Comparison of ENCODE assay signal across 25 mouse cellular contexts in the genomic region with DNA sequence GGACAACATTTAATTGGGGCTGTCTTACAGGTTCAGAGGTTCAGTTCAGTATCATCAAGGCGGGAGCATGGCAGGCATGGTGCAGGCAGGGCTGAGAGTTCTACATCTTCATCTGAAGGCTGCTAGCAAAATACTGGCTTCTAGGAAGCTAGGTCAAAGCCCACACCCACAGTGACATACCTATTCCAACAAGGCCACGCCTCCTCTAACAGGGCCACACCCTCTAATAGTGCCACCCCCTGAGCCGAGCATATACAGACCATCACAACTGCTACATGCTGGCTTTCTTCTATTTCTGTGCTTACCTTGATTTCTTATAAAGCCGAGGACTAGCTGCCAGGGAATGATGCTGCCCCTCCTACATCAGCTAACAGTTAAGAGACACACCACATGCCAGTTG.
DNase-seq lines count a peak whose midpoint lies in the region; ATAC-seq and TF ChIP-seq lines count a peak whose summit lies in the region.
"Had no signal": no experiment of that assay in that cellular context is flagged by ENCODE, and none has a peak within 500 bp of the region (broad histone marks: within the 10 kb centered on the region; RNA-seq: fewer than 3 reads in every experiment).

No protein-coding gene starts in this region.

- no peaks in the 10 kb centered on the region for H3K36me3 ChIP-seq in forebrain, embryonic 11.5 days (ENCODE audit: control insufficient read depth, insufficient read depth, low read length)
- H3K36me3 ChIP-seq in forebrain, embryonic 13.5 days (ENCODE audit: poor library complexity, severe bottlenecking) = no peaks in the 10 kb centered on the region
- no peaks in the 10 kb centered on the region for H3K36me3 ChIP-seq in intestine, embryonic 14.5 days (ENCODE audit: control insufficient read depth, insufficient read depth, low read length)
- H3K36me3 ChIP-seq in intestine, postnatal 0 days (ENCODE audit: control insufficient read depth, insufficient read depth) = no peaks in the 10 kb centered on the region
- H3K36me3 ChIP-seq in liver, embryonic 12.5 days = no peaks in the 10 kb centered on the region
- H3K36me3 ChIP-seq: embryonic facial prominence, embryonic 10.5 days; embryonic facial prominence, embryonic 12.5 days; forebrain, embryonic 12.5 days; forebrain, embryonic 15.5 days; G1E had no signal

- no peak overlapping the region for H3K9ac ChIP-seq in forebrain, embryonic 11.5 days (ENCODE audit: low read length)
- H3K9ac ChIP-seq in forebrain, embryonic 13.5 days = no peak overlapping the region
- H3K9ac ChIP-seq in intestine, embryonic 14.5 days (ENCODE audit: low read length) = no peak overlapping the region
- no peak overlapping the region for H3K9ac ChIP-seq in intestine, postnatal 0 days (ENCODE audit: low read depth, low read length)
- no peak overlapping the region for H3K9ac ChIP-seq in liver, embryonic 12.5 days
- H3K9ac ChIP-seq: embryonic facial prominence, embryonic 12.5 days; forebrain, embryonic 12.5 days; forebrain, embryonic 15.5 days had no signal

- no peaks in the 10 kb centered on the region for H3K9me3 ChIP-seq in forebrain, embryonic 11.5 days (ENCODE audit: control insufficient read depth, low read length)
- H3K9me3 ChIP-seq in forebrain, embryonic 13.5 days (replicated peaks) = no peaks in the 10 kb centered on the region
- H3K9me3 ChIP-seq in intestine, embryonic 14.5 days (ENCODE audit: control insufficient read depth, low read length) = no peaks in the 10 kb centered on the region
- H3K9me3 ChIP-seq in intestine, postnatal 0 days (ENCODE audit: control insufficient read depth) = no peaks in the 10 kb centered on the region
- H3K9me3 ChIP-seq in liver, embryonic 12.5 days (replicated peaks) = no peaks in the 10 kb centered on the region
- H3K9me3 ChIP-seq: embryonic facial prominence, embryonic 10.5 days; embryonic facial prominence, embryonic 12.5 days; forebrain, embryonic 12.5 days; forebrain, embryonic 15.5 days had no signal

- H3K4me2 ChIP-seq in forebrain, embryonic 11.5 days (ENCODE audit: low read depth, low read length, severe bottlenecking) = no peak overlapping the region
- H3K4me2 ChIP-seq in forebrain, embryonic 13.5 days = no peak overlapping the region
- no peak overlapping the region for H3K4me2 ChIP-seq in intestine, embryonic 14.5 days (ENCODE audit: low read length)
- no peak overlapping the region for H3K4me2 ChIP-seq in intestine, postnatal 0 days (replicated peaks; ENCODE audit: low read depth)
- no peak overlapping the region for H3K4me2 ChIP-seq in liver, embryonic 12.5 days
- H3K4me2 ChIP-seq: embryonic facial prominence, embryonic 12.5 days; forebrain, embryonic 12.5 days; forebrain, embryonic 15.5 days had no signal

- no peaks in the 10 kb centered on the region; the same call in 1 of the 2 replicates for H3K4me1 ChIP-seq in forebrain, embryonic 11.5 days (replicated peaks; ENCODE audit: control insufficient read depth, insufficient read depth, low read length)
- peaks cover 17% of the 10 kb centered on the region for H3K4me1 ChIP-seq in forebrain, embryonic 13.5 days
- H3K4me1 ChIP-seq in intestine, embryonic 14.5 days (replicated peaks; ENCODE audit: control insufficient read depth, insufficient read depth, low read length) = no peaks in the 10 kb centered on the region
- no peaks in the 10 kb centered on the region for H3K4me1 ChIP-seq in intestine, postnatal 0 days (replicated peaks; ENCODE audit: control insufficient read depth, insufficient read depth, low read length)
- no peaks in the 10 kb centered on the region for H3K4me1 ChIP-seq in liver, embryonic 12.5 days
- H3K4me1 ChIP-seq: embryonic facial prominence, embryonic 10.5 days; embryonic facial prominence, embryonic 12.5 days had no signal

- no peak for TF ChIP-seq CTCF in intestine, postnatal 0 days (IDR thresholded peaks at IDR 0.05; ENCODE audit: low read depth)

- H3K4me3 ChIP-seq in forebrain, embryonic 11.5 days (ENCODE audit: low read depth, low read length) = no peak overlapping the region
- no peak overlapping the region for H3K4me3 ChIP-seq in forebrain, embryonic 13.5 days
- no peak overlapping the region for H3K4me3 ChIP-seq in intestine, embryonic 14.5 days (ENCODE audit: low read depth, low read length)
- H3K4me3 ChIP-seq in intestine, postnatal 0 days (ENCODE audit: low read depth, low read length) = no peak overlapping the region
- no peak overlapping the region for H3K4me3 ChIP-seq in liver, embryonic 12.5 days
- H3K4me3 ChIP-seq: embryonic facial prominence, embryonic 10.5 days; embryonic facial prominence, embryonic 12.5 days; forebrain, embryonic 12.5 days; forebrain, embryonic 15.5 days had no signal

- ATAC-seq in forebrain, embryonic 11.5 days (replicated peaks; ENCODE audit: low FRiP score) = peak; percentile 39; the same call in 1 of the 2 replicates
- ATAC-seq in forebrain, embryonic 13.5 days = no peak
- ATAC-seq in intestine, embryonic 14.5 days (replicated peaks; ENCODE audit: low FRiP score, low TSS enrichment, low read depth) = no peak
- no peak for ATAC-seq in intestine, postnatal 0 days
- peak; percentile 58; the same call in 1 of the 2 replicates for ATAC-seq in liver, embryonic 12.5 days
- ATAC-seq: activated CD4-positive, CD25-positive, alpha-beta regulatory T cell, adult 4 months; CD4-positive, CD25-positive, alpha-beta regulatory T cell, adult 4 months; forebrain, embryonic 15.5 days; Patski had no signal

- DNase-seq in forebrain, embryonic 11.5 days (ENCODE audit: low spot score) = no peak
- peak; percentile 31 for DNase-seq in intestine, embryonic 14.5 days (ENCODE audit: low spot score)
- no peak for DNase-seq in liver
- DNase-seq in lung, postnatal 36 days = no peak
- DNase-seq: adrenal gland, adult 8-10 months; adrenal gland, postnatal 14 days; adrenal gland, postnatal 36 days; B cell, adult 2 months; cerebellum, adult 11-12 months; cerebellum, adult 2 months; cerebellum, adult 9-10 months; cerebellum, postnatal 10 days; cerebellum, postnatal 25 days had no signal

- 93% methylated on average over 4 of the region's 4 CpGs for WGBS in forebrain, embryonic 11.5 days
- 91% methylated on average over 4 of the region's 4 CpGs for WGBS in forebrain, embryonic 13.5 days
- WGBS in intestine, embryonic 14.5 days = 92% methylated on average over 4 of the region's 4 CpGs
- 87% methylated on average over 4 of the region's 4 CpGs for WGBS in intestine, postnatal 0 days
- WGBS in liver, embryonic 12.5 days (ENCODE audit: insufficient replicate concordance) = 71% methylated on average over 4 of the region's 4 CpGs

- no peak overlapping the region for H3K27ac ChIP-seq in forebrain, embryonic 11.5 days (ENCODE audit: low read depth, low read length)
- no peak overlapping the region for H3K27ac ChIP-seq in forebrain, embryonic 13.5 days
- H3K27ac ChIP-seq in intestine, embryonic 14.5 days (ENCODE audit: low read depth) = no peak overlapping the region
- H3K27ac ChIP-seq in intestine, postnatal 0 days (ENCODE audit: low read depth, low read length) = no peak overlapping the region
- H3K27ac ChIP-seq in liver, embryonic 12.5 days = no peak overlapping the region
- H3K27ac ChIP-seq: embryonic facial prominence, embryonic 10.5 days; embryonic facial prominence, embryonic 12.5 days; forebrain, embryonic 12.5 days; forebrain, embryonic 15.5 days had no signal

- H3K27me3 ChIP-seq in forebrain, embryonic 11.5 days (ENCODE audit: control insufficient read depth, insufficient read depth, low read length) = no peaks in the 10 kb centered on the region
- H3K27me3 ChIP-seq in forebrain, embryonic 13.5 days = no peaks in the 10 kb centered on the region
- no peaks in the 10 kb centered on the region for H3K27me3 ChIP-seq in intestine, embryonic 14.5 days (replicated peaks; ENCODE audit: control insufficient read depth, insufficient read depth, low read length)
- H3K27me3 ChIP-seq in intestine, postnatal 0 days (replicated peaks; ENCODE audit: control insufficient read depth, insufficient read depth, low read length) = no peaks in the 10 kb centered on the region
- no peaks in the 10 kb centered on the region for H3K27me3 ChIP-seq in liver, embryonic 12.5 days (replicated peaks)
- H3K27me3 ChIP-seq: CH12.LX; embryonic facial prominence, embryonic 12.5 days; forebrain, embryonic 12.5 days; forebrain, embryonic 15.5 days; Patski had no signal

Comparison
In these comparisons a context has a peak if more than half of its experiments do, and no peak if none do; other contexts are left out.
1. ATAC-seq: peak in forebrain, embryonic 11.5 days (single experiment) and liver, embryonic 12.5 days (single experiment); none in forebrain, embryonic 13.5 days (single experiment), intestine, embryonic 14.5 days (single experiment) and intestine, postnatal 0 days (single experiment).